Mouse (Mus musculus) embryonic facial prominence, embryonic 14.5 days (tissue): ENCODE results near the gene Ccdc3. TPM values are rescaled to one million over a fixed set of nuclear protein-coding genes. Genes with fewer than 3 reads are reported as not detected.
A peak's percentile ranks its signal among the peaks of the same experiment; 100 is the strongest.

ENCODE experiments used
- ATAC-seq: fragments of 200-750 bp; cut with Nextera tagmentation; 2 replicates; pipeline ENCODE4 v1.8.0; 2017; ENCODE audit warnings: low read depth, moderate number of reproducible peaks, moderate TSS enrichment
- DNase-seq: peaks from one replicate; pipeline ENCODE4 v3.0.0-alpha.2; 2015; ENCODE audit warnings: low spot score
- H3K27ac ChIP-seq: fragments of 300-500 bp; sonication (generic); replicated peaks from 2 replicates; pipeline ENCODE4 v1.5.1; 2014; ENCODE audit warnings: low read depth, mild to moderate bottlenecking, low read length, moderate library complexity
- H3K27me3 ChIP-seq: fragments of 300-500 bp; sonication (generic); replicated peaks from 2 replicates; pipeline ENCODE4 v1.6.1; 2014; ENCODE audit warnings: low read length; ENCODE audit not compliant: control insufficient read depth, insufficient read depth
- H3K36me3 ChIP-seq: fragments of 300-500 bp; sonication (generic); 2 replicates; pipeline ENCODE4 v1.6.1; 2014; ENCODE audit warnings: low read length, mixed read lengths; ENCODE audit not compliant: control insufficient read depth, insufficient read depth
- H3K4me1 ChIP-seq: fragments of 300-500 bp; sonication (generic); 2 replicates; pipeline ENCODE4 v1.6.1; 2014; ENCODE audit warnings: antibody characterized with exemption, low read length; ENCODE audit not compliant: control insufficient read depth, insufficient read depth
- H3K4me2 ChIP-seq: fragments of 300-500 bp; sonication (generic); 2 replicates; pipeline ENCODE4 v1.6.1; 2014; ENCODE audit warnings: low read depth, mild to moderate bottlenecking, low read length, moderate library complexity, mixed read lengths
- H3K4me3 ChIP-seq: fragments of 300-500 bp; sonication (generic); 2 replicates; pipeline ENCODE4 v1.5.1; 2014; ENCODE audit warnings: low read depth, mild to moderate bottlenecking, low read length
- H3K9ac ChIP-seq: fragments of 300-500 bp; sonication (generic); 2 replicates; pipeline ENCODE4 v1.6.1; 2014; ENCODE audit warnings: low read depth, mild to moderate bottlenecking, low read length, moderate library complexity, mixed read lengths
- H3K9me3 ChIP-seq: fragments of 300-500 bp; sonication (generic); 2 replicates; pipeline ENCODE4 v1.6.1; 2016; ENCODE audit warnings: low read length; ENCODE audit not compliant: control insufficient read depth
- WGBS: fragments of 180-500 bp; shearing (Covaris S2); extraction: QIAGEN DNeasy Blood & Tissue Kit; methylation state at CpG from one replicate; pipeline ENCODE4 v1.1.7; 2014; 5-methylcytosine and 5-hydroxymethylcytosine counted together
- polyA plus RNA-seq: library from polyadenylated mRNA; unstranded; fragments of >200 nt; fragmentation: Nextera tagmentation; extraction: Ambion mirVana; gene quantifications from 2 replicates; pipeline ENCODE4 v1.2.1, GENCODE M21; 2014

Gene Ccdc3
- polyA plus RNA-seq, 1 experiment from 2014 or later = 25.9 TPM

GRCm38 (mm10) chr2:5206651-5207050 is 69.1 kb downstream of the Ccdc3 start:
- Histone ChIP-seq H3K4me2 (no peak overlapping the region), H3K9ac (no peak overlapping the region), H3K36me3 (no peaks in the 10 kb centered on the region), H3K4me3 (no peak overlapping the region), H3K27ac (no peak overlapping the region), H3K9me3 (0 out of 2 replicates have a peak, but pooled peaks cover 5% of the 10 kb centered on the region), H3K4me1 (no peaks in the 10 kb centered on the region; the same call in 1 of the 2 replicates), H3K27me3 (no peaks in the 10 kb centered on the region)
- 87% methylated on average over 3 of the region's 3 CpGs for WGBS
- ATAC-seq (no peak), DNase-seq (no peak)

GRCm38 (mm10) chr2:5214581-5214980 is 77.0 kb downstream of the Ccdc3 start:
- Histone ChIP-seq H3K27me3 (no peaks in the 10 kb centered on the region), H3K27ac (no peak overlapping the region), H3K9ac (no peak overlapping the region), H3K4me2 (no peak overlapping the region), H3K4me1 (no peaks in the 10 kb centered on the region), H3K9me3 (0 out of 2 replicates have a peak, but pooled peaks cover 6% of the 10 kb centered on the region), H3K36me3 (no peaks in the 10 kb centered on the region), H3K4me3 (no peak overlapping the region)
- DNase-seq (peak; percentile 28), ATAC-seq (no peak)
- 28% methylated on average over 1 of the region's 1 CpGs for WGBS

GRCm38 (mm10) chr2:5215252-5215815 is 77.8 kb downstream of the Ccdc3 start:
- DNase-seq (no peak), ATAC-seq (no peak)
- Histone ChIP-seq H3K4me1 (no peaks in the 10 kb centered on the region; the same call in 1 of the 2 replicates), H3K9ac (no peak overlapping the region), H3K27me3 (no peaks in the 10 kb centered on the region), H3K9me3 (0 out of 2 replicates have a peak, but pooled peaks cover 6% of the 10 kb centered on the region), H3K27ac (no peak overlapping the region), H3K36me3 (no peaks in the 10 kb centered on the region), H3K4me3 (no peak overlapping the region), H3K4me2 (no peak overlapping the region)
- WGBS = 59% methylated on average over 9 of the region's 9 CpGs

- no peak overlapping the region for H3K9ac ChIP-seq
- no peak for ATAC-seq
- no peak for DNase-seq
- H3K27ac ChIP-seq = no peak overlapping the region
- no peaks in the 10 kb centered on the region for H3K27me3 ChIP-seq
- no peaks in the 10 kb centered on the region; the same call in 1 of the 2 replicates for H3K4me1 ChIP-seq
- H3K9me3 ChIP-seq = no peaks in the 10 kb centered on the region
- no peaks in the 10 kb centered on the region for H3K36me3 ChIP-seq
- H3K4me3 ChIP-seq = no peak overlapping the region
- no peak overlapping the region for H3K4me2 ChIP-seq
- 90% methylated on average over 1 of the region's 1 CpGs for WGBS
Measured at GRCm38 (mm10) chr2:5219206-5219605, 81.6 kb downstream of the Ccdc3 start.

- no peak for DNase-seq
- Histone ChIP-seq H3K4me3 (no peak overlapping the region), H3K27ac (no peak overlapping the region), H3K9ac (no peak overlapping the region), H3K4me2 (no peak overlapping the region), H3K4me1 (no peaks in the 10 kb centered on the region; the same call in 1 of the 2 replicates), H3K27me3 (no peaks in the 10 kb centered on the region), H3K36me3 (no peaks in the 10 kb centered on the region), H3K9me3 (no peaks in the 10 kb centered on the region)
- 70% methylated on average over 1 of the region's 1 CpGs for WGBS
- ATAC-seq = no peak
Measured at GRCm38 (mm10) chr2:5219847-5220375, 82.3 kb downstream of the Ccdc3 start.

GRCm38 (mm10) chr2:5222571-5222970 is 85.0 kb downstream of the Ccdc3 start:
- Histone ChIP-seq H3K4me2 (no peak overlapping the region), H3K27ac (no peak overlapping the region), H3K36me3 (no peaks in the 10 kb centered on the region), H3K9ac (no peak overlapping the region), H3K9me3 (no peaks in the 10 kb centered on the region), H3K4me1 (no peaks in the 10 kb centered on the region; the same call in 1 of the 2 replicates), H3K27me3 (no peaks in the 10 kb centered on the region), H3K4me3 (no peak overlapping the region)
- no peak for ATAC-seq
- WGBS = 60% methylated on average over 2 of the region's 2 CpGs
- DNase-seq = peak; percentile 78

- no peak overlapping the region for H3K9ac ChIP-seq
- peak; percentile 63 for DNase-seq
- no peaks in the 10 kb centered on the region for H3K27me3 ChIP-seq
- H3K4me1 ChIP-seq = peaks cover 19% of the 10 kb centered on the region
- no peaks in the 10 kb centered on the region for H3K36me3 ChIP-seq
- no peaks in the 10 kb centered on the region for H3K9me3 ChIP-seq
- H3K4me3 ChIP-seq = no peak overlapping the region
- 54% methylated on average over 3 of the region's 3 CpGs for WGBS
- H3K27ac ChIP-seq = no peak overlapping the region
- H3K4me2 ChIP-seq = no peak overlapping the region
- no peak for ATAC-seq
Measured at GRCm38 (mm10) chr2:5236846-5237482, 99.4 kb downstream of the Ccdc3 start.

GRCm38 (mm10) chr2:5237870-5238269 is 100.3 kb downstream of the Ccdc3 start:
- ATAC-seq = no peak
- no peak for DNase-seq
- no peaks in the 10 kb centered on the region for H3K27me3 ChIP-seq
- H3K9ac ChIP-seq = no peak overlapping the region
- no peak overlapping the region for H3K4me3 ChIP-seq
- H3K27ac ChIP-seq = no peak overlapping the region
- 78% methylated on average over 5 of the region's 5 CpGs for WGBS
- H3K4me1 ChIP-seq = peaks cover 23% of the 10 kb centered on the region
- H3K9me3 ChIP-seq = no peaks in the 10 kb centered on the region
- no peaks in the 10 kb centered on the region for H3K36me3 ChIP-seq
- H3K4me2 ChIP-seq = no peak overlapping the region
